Mouse (Mus musculus): Measurements from ENCODE around the gene Arsb.

Arsb gene

GRCm38 (mm10) chr13:93840146-93840545 lies 68.7 kb downstream of the Arsb start:
- DNase-seq (ENCODE audit: low read depth), result no peak

DNA sequence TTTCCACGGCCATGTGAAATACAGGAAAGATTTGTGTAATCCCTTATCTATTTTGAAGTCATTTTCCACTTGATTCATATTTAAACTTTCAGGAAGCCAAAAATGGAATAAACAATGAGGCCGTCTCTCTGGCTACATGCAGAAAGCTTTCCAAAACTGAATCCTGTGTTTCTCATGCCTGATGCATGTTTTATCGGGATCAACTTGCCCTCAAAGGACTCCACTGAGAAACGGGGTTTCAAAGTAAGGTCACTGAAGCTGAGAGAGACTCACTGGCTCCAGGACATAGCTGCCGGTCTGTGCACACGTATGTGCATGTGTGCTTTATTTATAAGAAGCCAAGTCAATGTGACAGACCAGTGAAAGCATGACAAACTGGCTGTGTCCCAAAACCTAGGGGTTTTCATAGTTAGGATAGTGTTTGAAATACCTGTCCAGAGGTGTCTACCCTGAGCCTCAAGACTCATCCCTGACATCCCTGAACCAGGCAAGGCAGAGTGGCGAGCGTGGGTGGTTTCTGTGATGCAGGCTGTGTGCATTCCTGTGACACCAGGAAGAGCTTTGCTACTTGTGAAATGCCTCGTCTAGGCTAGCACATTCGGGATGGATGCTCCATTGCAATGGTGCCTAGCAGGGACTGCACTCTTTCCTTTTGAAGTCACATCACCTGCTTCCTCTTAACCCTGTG lies 75.5 kb downstream of the Arsb start:
- no peak for DNase-seq (ENCODE audit: low read depth)

DNA sequence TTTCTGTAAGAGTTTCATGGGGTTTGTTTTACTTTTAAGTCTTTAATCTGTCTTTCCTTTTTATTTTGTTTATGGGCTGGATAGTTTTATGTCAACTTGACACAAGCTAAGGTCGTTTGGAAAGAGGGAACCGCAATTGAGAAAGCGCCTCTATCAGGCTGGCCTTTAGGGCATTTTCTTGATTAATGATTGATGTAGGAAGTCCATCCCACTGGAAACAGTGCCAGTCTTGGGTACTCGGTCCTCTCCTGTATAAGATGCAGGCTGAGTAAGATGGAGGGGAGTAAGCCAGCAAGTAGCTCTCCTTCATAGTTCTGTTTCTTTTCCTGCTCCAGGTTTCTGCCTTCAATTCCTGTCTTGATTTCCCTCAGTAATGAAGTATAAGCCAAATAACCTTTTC lies 76.2 kb downstream of the Arsb start:
- no peak for DNase-seq (ENCODE audit: low read depth)

DNA sequence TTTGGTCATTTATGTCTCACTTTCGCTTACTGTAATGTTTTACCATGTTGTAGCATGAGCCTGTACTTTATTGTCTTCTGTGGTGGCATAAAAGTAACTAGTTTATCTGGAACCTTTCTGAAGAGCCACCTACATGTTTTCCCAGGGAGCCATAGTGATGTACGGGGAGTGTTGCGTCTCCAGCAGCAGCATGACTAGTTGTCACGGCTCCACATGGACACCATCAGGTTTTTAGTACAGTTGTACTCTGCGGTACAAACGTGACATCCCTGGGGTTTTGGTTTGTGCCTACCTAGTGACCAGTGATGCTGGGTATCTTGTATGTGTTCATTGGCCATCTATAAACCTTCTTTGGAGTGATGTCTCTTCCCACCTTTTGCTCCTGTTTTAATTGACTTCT lies 77.2 kb downstream of the Arsb start:
- no peak for DNase-seq (ENCODE audit: low read depth)

DNA sequence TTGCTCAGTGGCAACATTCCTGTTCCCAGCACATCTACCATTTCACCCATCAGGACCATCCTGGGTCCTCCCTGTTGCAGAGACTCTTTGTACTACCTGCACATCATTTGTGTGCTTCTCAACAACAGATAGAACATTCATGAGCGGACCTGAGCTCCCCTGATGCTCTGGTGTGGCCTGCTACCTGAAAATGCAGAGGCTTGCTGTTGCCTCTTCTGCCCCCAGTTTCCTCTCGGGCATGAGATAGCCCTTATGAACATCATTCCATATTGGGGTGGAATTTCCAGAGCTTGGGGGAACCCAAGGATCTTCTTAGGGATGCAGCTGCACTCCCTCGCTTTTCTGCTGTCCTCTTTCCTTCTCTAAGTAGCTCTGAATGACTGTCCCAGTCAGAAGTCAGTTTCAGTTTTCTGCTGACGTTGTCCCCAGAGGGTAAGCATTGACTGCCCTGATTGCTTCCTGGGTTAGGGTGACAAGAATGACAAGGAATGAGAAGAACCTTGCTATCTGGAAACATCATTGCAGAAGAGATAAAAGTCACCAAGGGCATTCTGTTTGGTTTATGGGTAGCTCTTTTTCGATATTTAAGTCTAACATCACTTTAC lies 78.4 kb downstream of the Arsb start:
- no peak for DNase-seq (ENCODE audit: low read depth)

DNA sequence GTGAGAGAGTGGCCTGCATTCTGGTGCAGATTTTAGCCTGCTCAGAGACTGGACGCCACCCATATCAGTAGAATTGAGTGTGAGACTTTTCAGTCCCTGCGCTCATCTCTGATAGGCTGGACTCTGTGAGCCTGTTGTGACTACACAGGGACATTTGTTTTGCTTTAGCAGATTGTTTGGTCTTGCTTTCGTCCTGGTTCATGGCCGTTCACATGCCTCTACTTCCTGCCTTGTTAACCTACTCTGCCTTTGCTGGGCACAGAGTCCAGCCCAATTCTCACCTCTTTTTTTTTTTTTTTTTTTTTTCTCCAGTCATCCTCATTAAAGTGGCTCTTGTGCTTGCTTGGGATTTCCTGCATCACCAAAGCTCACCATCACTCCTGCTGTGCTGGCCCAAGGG lies 79.2 kb downstream of the Arsb start:
- no peak for DNase-seq (ENCODE audit: low read depth)

DNA sequence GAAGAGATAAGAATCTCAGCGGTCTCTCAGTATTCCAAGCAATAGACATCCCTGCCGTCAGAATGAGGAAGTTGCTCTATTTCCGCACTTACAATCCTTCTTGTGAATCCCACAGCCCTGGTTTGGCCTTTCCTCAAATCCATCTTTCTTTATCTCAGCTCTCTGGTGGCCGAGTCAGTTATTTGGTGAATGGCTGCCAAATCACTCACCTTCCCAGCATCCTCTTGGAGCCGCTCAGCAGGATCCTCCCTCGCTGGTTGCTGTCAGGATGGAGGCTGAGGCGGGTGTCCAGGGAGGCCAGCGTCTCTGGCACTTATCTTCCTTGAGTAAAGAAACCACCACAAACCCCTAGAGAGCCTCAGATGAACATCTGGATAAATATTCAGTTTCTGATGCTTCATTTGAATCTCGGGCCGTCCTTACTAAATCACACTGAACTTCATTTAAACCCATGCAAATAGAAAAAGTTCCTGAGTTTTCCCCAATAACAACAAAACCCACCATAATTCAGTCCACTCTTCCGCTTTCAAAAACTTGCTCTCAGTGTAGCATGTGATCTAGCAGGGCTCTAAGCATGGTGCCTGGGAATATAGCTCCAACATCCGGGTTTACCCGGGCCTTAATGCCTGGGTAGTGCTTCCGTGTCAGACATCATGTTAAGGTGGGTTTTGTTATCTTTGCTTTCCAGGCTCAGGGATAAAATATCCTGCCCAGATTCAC lies 81.1 kb downstream of the Arsb start:
- no peak for DNase-seq (ENCODE audit: low read depth)

- DNase-seq (ENCODE audit: low read depth), result no peak
Measured at GRCm38 (mm10) chr13:93853767-93854166, 82.3 kb downstream of the Arsb start.

DNA sequence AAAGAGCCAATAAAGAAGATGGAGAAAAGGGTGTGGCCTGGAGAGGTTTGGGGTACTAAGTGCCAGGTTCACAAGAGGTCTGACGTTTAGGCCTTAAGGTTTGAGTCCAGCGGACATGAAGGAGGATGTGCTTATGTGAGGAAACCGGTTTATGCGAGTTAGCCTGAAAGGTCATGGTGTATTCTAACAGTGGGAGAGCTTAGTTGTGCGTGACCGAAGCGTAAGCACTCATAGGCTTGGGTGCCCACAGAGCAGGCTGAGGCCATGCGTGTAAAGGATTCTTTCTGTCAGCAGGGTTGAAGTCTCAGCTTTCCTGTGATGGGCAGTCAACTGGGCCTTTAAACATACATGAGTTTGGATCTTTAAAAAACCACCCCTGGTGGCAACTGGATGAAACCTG lies 82.9 kb downstream of the Arsb start:
- no peak for DNase-seq (ENCODE audit: low read depth)

- no peak for DNase-seq (ENCODE audit: low read depth)
Measured at GRCm38 (mm10) chr13:93854966-93855562, 83.6 kb downstream of the Arsb start.

DNA sequence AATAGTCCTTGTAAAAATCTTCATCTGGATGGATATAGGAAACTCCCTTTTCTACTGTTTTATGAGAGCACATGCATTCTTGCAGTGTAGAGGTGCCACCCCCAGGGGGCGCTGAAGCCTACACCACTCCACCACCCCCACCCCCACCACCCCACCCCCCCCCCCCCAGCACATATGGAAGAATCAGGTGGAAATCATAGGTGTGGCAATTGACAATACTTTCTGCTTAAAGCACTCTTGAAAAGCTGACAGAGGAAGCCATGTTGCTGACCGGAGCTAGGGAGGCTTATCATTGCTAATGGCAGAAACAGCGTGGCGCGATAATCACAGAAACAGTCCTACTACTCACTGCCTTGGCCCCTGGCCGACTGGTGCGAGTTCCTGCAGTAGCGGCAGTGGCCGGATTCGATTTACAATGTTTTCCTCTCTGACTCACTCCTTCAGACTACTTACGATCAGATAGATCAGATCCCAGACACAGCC lies 84.3 kb downstream of the Arsb start:
- peak; percentile 48 for DNase-seq (ENCODE audit: low read depth)

DNA sequence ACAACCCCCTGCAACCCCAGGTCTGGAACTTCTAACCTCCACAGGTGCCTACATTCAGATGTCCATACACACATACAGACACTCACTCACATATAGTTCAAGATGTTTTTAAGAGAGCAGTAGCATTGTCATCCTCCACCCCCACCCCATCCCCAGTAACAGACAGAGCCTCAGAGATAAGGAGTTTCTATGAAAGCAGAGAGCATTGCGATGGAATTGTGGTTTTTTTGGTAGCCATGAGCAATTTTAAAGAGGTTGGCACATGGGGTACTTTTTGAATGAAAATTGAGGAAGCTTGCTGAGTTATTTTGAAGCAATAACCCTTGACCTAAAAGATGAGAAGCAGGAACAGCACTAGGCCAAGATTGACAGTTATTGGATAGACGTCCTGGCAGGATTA lies 89.8 kb downstream of the Arsb start:
- no peak for DNase-seq (ENCODE audit: low read depth)

DNA sequence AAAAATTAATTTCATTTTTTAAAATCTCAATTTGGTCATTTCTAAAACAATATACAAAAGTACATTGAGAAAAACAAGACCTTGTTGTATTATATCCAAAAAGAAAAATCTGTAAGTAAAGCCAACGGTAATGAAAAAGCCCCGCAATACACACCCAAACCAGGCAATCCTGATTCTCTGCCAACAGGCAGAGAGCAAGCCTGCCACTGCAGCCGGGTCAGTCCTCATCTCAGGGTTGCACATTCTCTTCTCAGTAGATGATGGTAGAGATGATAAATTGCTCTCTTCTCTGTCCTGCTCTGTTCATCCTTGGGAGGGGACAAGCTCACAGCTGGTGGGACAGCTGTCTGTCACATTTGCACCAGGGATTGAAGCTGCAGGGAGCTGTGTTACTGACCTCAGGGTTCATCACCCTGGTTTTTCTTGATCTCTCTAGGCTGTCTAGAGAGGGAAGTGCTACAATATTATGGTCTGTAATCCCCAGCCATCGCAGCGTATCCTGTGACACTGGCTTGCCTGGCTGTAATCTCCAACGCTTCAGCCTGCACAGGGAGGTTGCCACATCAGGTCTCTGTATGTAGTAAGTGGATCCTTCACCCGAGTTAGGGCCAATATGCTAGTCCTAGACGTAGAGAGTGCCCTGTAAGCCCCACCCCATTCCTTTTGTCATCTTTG lies 92.8 kb downstream of the Arsb start:
- DNase-seq (ENCODE audit: low read depth), result no peak

DNA sequence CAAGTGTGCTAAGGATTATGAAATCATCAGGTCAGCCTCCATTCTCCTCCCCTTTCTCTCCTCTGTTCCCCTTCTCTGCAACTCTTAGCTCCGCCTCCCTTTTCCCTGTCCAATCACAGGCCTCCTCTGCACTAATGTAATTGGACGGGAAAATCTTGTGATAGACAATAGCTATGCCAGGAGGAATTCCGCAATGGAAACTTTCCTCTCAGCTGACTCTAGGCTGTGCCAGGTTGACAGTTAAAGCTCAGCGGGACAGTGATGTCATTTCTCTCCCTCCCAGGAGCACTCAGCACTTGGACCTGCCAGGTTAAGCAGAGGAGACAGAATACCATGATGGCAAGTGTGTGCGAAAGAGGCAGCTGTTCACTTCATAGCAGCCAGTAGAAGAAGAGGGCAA lies 95.2 kb downstream of the Arsb start:
- no peak for DNase-seq (ENCODE audit: low read depth)

GRCm38 (mm10) chr13:93871681-93872080 lies 100.3 kb downstream of the Arsb start:
- DNase-seq (ENCODE audit: low read depth), result no peak

- no peak for DNase-seq (ENCODE audit: low read depth)
Measured at GRCm38 (mm10) chr13:93872591-93872990, 101.2 kb downstream of the Arsb start.

DNA sequence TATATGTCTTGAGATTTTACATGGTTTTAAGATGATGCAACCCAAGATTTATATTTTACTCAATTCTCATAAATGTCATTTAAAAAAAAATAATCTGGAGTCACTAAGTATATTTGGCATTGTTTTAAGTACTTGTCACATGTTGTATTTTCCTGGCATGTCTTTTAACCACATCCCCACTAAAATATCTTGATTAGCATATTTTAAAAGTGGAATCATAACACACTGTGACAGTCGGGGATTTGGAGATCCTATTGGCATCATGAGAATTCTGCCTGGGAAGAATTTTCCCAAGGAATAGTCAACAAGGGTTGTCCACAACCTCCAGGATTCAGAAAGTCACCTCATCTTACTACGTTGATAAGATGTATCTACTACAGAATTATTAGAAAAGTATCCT lies 106.5 kb downstream of the Arsb start:
- no peak for DNase-seq (ENCODE audit: low read depth)

DNA sequence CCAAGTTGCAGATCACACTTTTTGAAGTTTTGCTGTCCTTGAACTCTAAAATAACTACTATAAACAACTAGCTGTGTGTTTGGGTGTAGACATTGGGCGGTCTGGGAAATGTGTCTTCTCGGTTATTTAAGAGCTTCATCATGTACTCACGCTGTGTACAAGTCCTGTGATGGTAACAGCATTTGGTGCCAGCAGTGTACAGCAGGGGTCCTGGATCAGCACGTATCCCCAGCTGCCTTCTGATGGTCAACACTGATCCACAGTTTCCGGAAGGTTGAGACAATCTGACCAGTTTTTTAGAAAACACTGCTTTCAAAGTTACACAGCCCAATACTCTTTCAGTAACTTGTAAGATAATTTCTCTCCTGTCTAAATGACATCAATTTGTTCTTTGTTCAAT lies 108.0 kb downstream of the Arsb start:
- DNase-seq (ENCODE audit: low read depth), result no peak

DNA sequence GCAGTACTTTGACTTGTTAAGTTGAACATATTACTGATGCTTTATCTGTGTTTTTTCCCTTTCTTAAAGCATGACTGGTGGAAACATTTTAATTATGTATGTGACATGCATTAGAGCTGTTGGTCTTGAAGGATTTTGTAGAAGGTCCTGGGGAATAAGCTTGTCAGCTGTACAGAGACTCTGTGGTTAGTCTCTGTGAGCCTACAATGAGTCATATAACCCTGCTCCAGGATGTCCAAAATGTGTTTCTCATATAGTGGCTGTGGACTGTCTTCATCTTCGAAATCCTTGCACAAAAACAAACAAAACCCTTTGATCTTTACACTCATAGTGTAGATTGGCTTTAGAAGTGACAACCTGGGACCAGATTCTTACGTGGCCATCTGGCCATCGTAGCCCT lies 110.7 kb downstream of the Arsb start:
- DNase-seq (ENCODE audit: low read depth), result no peak

GRCm38 (mm10) chr13:93886999-93887398 lies 115.6 kb downstream of the Arsb start:
- DNase-seq (ENCODE audit: low read depth), result no peak

GRCm38 (mm10) chr13:93888196-93888595 lies 116.8 kb downstream of the Arsb start:
- no peak for DNase-seq (ENCODE audit: low read depth)

- DNase-seq (ENCODE audit: low read depth), result no peak
Measured at GRCm38 (mm10) chr13:93888916-93889315, 117.5 kb downstream of the Arsb start.
